Mouse (Mus musculus) lung, postnatal 25 days (tissue): ENCODE measurements around the gene Lpar5.

Source experiments
- DNase-seq: peaks from one replicate; pipeline ENCODE4 v3.0.0; 2022; ENCODE audit warnings: low spot score

Lpar5 gene

GRCm38 (mm10) chr6:125128724-125129123 is 61.0 kb downstream of the Lpar5 start:
- no peak for DNase-seq

- no peak for DNase-seq
Observed at GRCm38 (mm10) chr6:125129710-125130402, 62.1 kb downstream of the Lpar5 start.

GRCm38 (mm10) chr6:125131302-125132156 is 63.8 kb downstream of the Lpar5 start, which contains the start of gene Nop2:
Nop2 (plus strand) TSS chr6:125131909.
- peak; percentile 87 for DNase-seq
